Mouse (Mus musculus): ENCODE results near the gene Dpyd. TPM values are rescaled to one million over a fixed set of nuclear protein-coding genes. Genes with fewer than 3 reads are reported as not detected.

Dpyd gene
- polyA plus RNA-seq, 1 experiment from 2014 or later: 9.8 TPM

GRCm38 (mm10) chr3:118601689-118602640, 40.0 kb downstream of the Dpyd start:
- Histone ChIP-seq H3K36me3 (no peaks in the 10 kb centered on the region), H3K9me3 (replicated peaks) (no peaks in the 10 kb centered on the region), H3K27me3 (no peaks in the 10 kb centered on the region), H3K4me1 (no peaks in the 10 kb centered on the region), H3K9ac (no peak overlapping the region), H3K4me2 (replicated peaks) (no peak overlapping the region), H3K27ac (replicated peaks) (no peak overlapping the region), H3K4me3 (replicated peaks) (no peak overlapping the region)
- no peak for ATAC-seq (ENCODE audit: insufficient number of reproducible peaks, low FRiP score, low TSS enrichment, low read depth)
- 89% methylated on average over 7 of the region's 7 CpGs for whole genome bisulfite sequencing

GRCm38 (mm10) chr3:118608708-118609107, 46.8 kb downstream of the Dpyd start:
- Histone ChIP-seq H3K4me3 (replicated peaks) (no peak overlapping the region), H3K27ac (replicated peaks) (no peak overlapping the region), H3K36me3 (no peaks in the 10 kb centered on the region), H3K4me2 (replicated peaks) (no peak overlapping the region), H3K4me1 (no peaks in the 10 kb centered on the region), H3K9ac (no peak overlapping the region), H3K27me3 (no peaks in the 10 kb centered on the region), H3K9me3 (replicated peaks) (no peaks in the 10 kb centered on the region)
- no peak for ATAC-seq (ENCODE audit: insufficient number of reproducible peaks, low FRiP score, low TSS enrichment, low read depth)
- WGBS: 38% methylated on average over 4 of the region's 4 CpGs

DNA sequence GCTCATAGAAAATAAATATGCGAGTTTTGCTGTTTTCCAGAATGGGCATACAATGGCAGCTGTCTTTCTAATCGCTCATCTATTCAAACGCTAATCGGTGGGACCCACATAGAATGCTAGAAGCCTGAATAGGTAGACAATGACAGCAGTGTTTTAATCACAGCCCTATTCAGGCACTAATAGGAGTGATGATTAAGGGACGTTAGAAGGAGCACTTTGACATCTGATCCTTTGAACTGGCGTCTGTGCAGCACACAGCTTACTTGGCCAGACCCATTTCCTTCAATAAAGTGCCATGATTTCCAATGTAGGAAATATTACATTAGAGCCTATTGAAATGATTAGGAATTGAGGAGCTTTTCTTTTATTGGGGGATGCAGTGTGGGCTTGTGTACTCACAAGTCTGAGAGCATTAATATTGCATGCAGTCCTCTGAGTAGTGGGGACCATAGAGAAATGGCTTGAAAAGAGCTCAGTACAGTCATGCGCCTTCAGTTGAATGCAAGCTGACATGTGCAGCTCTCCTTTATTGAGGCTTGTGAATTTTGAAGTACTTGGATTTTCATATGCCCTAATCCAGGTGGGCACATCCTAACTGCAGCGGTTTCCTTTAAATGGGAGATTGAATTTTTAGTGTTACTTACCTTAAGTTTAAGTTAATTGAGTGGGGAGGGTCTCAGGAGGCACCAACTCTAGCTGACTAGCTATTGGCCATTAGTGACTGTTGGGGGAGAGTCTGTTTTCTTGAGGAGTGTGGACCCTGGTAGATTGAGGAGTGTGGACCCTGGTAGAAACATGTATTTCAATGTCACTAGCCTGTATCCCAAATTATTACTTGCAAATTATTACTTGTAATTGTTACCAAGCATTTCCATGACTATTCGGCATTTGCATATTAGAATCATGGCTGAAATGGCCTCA, 64.8 kb downstream of the Dpyd start:
- ATAC-seq (ENCODE audit: insufficient number of reproducible peaks, low FRiP score, low TSS enrichment, low read depth): no peak

GRCm38 (mm10) chr3:118629737-118630136, 67.8 kb downstream of the Dpyd start:
- Histone ChIP-seq H3K9me3 (replicated peaks) (no peaks in the 10 kb centered on the region), H3K27me3 (no peaks in the 10 kb centered on the region), H3K36me3 (no peaks in the 10 kb centered on the region), H3K4me2 (replicated peaks) (no peak overlapping the region), H3K4me1 (no peaks in the 10 kb centered on the region), H3K27ac (replicated peaks) (no peak overlapping the region), H3K4me3 (replicated peaks) (no peak overlapping the region), H3K9ac (no peak overlapping the region)
- WGBS: 94% methylated on average over 1 of the region's 1 CpGs
- ATAC-seq (ENCODE audit: insufficient number of reproducible peaks, low FRiP score, low TSS enrichment, low read depth): no peak

More for the DNA sequence above, 64.8 kb downstream of the Dpyd start:
- Histone ChIP-seq H3K4me3 (replicated peaks) (no peak overlapping the region), H3K9ac (no peak overlapping the region), H3K9me3 (replicated peaks) (no peaks in the 10 kb centered on the region), H3K36me3 (no peaks in the 10 kb centered on the region), H3K4me1 (no peaks in the 10 kb centered on the region), H3K4me2 (replicated peaks) (no peak overlapping the region), H3K27ac (replicated peaks) (no peak overlapping the region), H3K27me3 (no peaks in the 10 kb centered on the region)
- 42% methylated on average over 9 of the region's 9 CpGs for whole genome bisulfite sequencing

- no peaks in the 10 kb centered on the region for H3K4me1 ChIP-seq
- WGBS: 41% methylated on average over 10 of the region's 10 CpGs
- no peaks in the 10 kb centered on the region for H3K9me3 ChIP-seq (replicated peaks)
- no peak overlapping the region for H3K4me3 ChIP-seq (replicated peaks)
- H3K27me3 ChIP-seq: no peaks in the 10 kb centered on the region
- no peak for ATAC-seq (ENCODE audit: insufficient number of reproducible peaks, low FRiP score, low TSS enrichment, low read depth)
- no peaks in the 10 kb centered on the region for H3K36me3 ChIP-seq
- H3K27ac ChIP-seq (replicated peaks): no peak overlapping the region
- no peak overlapping the region for H3K4me2 ChIP-seq (replicated peaks)
- H3K9ac ChIP-seq: no peak overlapping the region
Observed at GRCm38 (mm10) chr3:118646024-118646570, 84.2 kb downstream of the Dpyd start.

DNA sequence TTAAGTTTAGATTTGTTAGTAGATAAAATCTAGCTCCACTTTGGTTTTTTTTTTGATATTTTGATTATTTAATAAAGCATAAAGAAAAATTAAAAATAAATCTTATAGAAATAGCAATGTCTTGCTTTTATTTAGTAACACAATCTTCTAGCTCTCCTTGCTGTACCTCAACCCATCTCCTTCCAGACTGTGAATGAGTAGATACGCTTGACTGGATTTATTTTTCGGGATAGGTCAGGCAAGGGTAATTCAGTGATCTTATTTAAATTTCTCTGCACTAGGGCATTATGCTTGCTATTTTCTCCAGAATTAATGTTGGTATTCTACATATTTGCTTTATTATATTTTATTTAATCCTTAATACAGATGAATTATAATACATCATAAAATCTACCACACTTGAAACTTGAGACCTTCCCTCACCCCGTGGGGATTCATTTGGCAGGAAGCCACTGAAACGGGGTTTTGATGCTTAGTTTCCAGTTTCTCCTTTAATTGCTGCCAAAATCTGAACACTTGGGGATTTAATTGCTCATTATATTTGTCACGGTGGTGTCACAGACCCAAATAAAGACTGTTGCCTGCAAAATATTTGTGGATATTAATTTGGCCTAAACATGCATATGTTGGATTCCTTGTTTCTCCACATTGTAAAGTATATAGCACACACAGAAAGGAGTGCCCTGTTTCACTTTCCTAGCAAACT, 102.2 kb downstream of the Dpyd start:
- no peak overlapping the region for H3K27ac ChIP-seq (replicated peaks)
- whole genome bisulfite sequencing: 23% methylated on average over 5 of the region's 5 CpGs
- no peaks in the 10 kb centered on the region for H3K36me3 ChIP-seq
- no peaks in the 10 kb centered on the region for H3K4me1 ChIP-seq
- H3K9me3 ChIP-seq (replicated peaks): no peaks in the 10 kb centered on the region
- no peaks in the 10 kb centered on the region for H3K27me3 ChIP-seq
- H3K4me2 ChIP-seq (replicated peaks): no peak overlapping the region
- no peak for ATAC-seq (ENCODE audit: insufficient number of reproducible peaks, low FRiP score, low TSS enrichment, low read depth)
- no peak overlapping the region for H3K9ac ChIP-seq
- H3K4me3 ChIP-seq (replicated peaks): no peak overlapping the region

DNA sequence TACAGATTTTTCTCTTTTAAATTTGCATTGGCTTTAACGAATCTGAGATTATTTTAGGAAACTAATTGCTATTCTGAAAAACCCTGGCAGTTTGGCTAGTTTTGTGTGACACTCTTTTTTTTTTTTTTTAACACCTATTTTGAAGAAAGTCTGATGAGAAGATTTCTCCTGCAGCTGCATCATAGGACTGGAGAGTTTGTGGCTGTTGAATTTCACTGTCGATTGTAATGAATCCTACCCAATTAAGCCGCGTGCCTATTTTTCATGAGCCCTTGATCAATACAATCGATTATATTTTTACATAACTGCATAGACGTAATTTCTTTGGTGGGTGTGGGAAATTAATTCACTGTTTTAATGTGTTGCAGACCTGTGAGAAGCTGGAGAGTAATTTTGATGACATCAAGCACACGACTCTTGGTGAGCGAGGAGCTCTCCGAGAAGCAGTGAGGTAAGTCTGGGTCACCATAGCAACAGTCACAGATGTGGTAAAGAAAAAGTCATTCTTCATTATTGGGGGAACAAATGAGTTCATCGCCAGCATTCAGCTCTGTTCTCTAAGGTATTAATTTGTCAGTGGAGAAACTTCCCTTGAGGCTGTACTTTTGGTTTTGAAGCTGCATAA, 112.3 kb downstream of the Dpyd start:
- no peak; the same call in 1 of the 2 replicates for ATAC-seq (ENCODE audit: insufficient number of reproducible peaks, low FRiP score, low TSS enrichment, low read depth)
- H3K9me3 ChIP-seq (replicated peaks): no peaks in the 10 kb centered on the region
- no peaks in the 10 kb centered on the region for H3K4me1 ChIP-seq
- no peak overlapping the region for H3K27ac ChIP-seq (replicated peaks)
- no peaks in the 10 kb centered on the region for H3K36me3 ChIP-seq
- H3K4me3 ChIP-seq (replicated peaks): no peak overlapping the region
- no peak overlapping the region for H3K9ac ChIP-seq
- H3K27me3 ChIP-seq: no peaks in the 10 kb centered on the region
- H3K4me2 ChIP-seq (replicated peaks): no peak overlapping the region
- WGBS: 41% methylated on average over 10 of the region's 10 CpGs

GRCm38 (mm10) chr3:118675441-118675840, 113.5 kb downstream of the Dpyd start:
- Histone ChIP-seq H3K4me1 (no peaks in the 10 kb centered on the region), H3K27me3 (no peaks in the 10 kb centered on the region), H3K9ac (no peak overlapping the region), H3K4me3 (replicated peaks) (no peak overlapping the region), H3K27ac (replicated peaks) (no peak overlapping the region), H3K4me2 (replicated peaks) (no peak overlapping the region), H3K36me3 (no peaks in the 10 kb centered on the region), H3K9me3 (replicated peaks) (no peaks in the 10 kb centered on the region)
- 22% methylated on average over 1 of the region's 1 CpGs for WGBS
- ATAC-seq (ENCODE audit: insufficient number of reproducible peaks, low FRiP score, low TSS enrichment, low read depth): no peak; the same call in 1 of the 2 replicates

GRCm38 (mm10) chr3:118676052-118676777, 114.3 kb downstream of the Dpyd start:
- no peak overlapping the region for H3K27ac ChIP-seq (replicated peaks)
- no peaks in the 10 kb centered on the region for H3K27me3 ChIP-seq
- H3K4me1 ChIP-seq: no peaks in the 10 kb centered on the region
- H3K9ac ChIP-seq: no peak overlapping the region
- no peak overlapping the region for H3K4me3 ChIP-seq (replicated peaks)
- WGBS: 67% methylated on average over 7 of the region's 7 CpGs
- no peaks in the 10 kb centered on the region for H3K36me3 ChIP-seq
- ATAC-seq (ENCODE audit: insufficient number of reproducible peaks, low FRiP score, low TSS enrichment, low read depth): no peak
- no peaks in the 10 kb centered on the region for H3K9me3 ChIP-seq (replicated peaks)
- no peak overlapping the region for H3K4me2 ChIP-seq (replicated peaks)

GRCm38 (mm10) chr3:118680803-118681202, 118.9 kb downstream of the Dpyd start:
- Histone ChIP-seq H3K27me3 (no peaks in the 10 kb centered on the region), H3K36me3 (no peaks in the 10 kb centered on the region), H3K4me2 (replicated peaks) (no peak overlapping the region), H3K4me3 (replicated peaks) (no peak overlapping the region), H3K9me3 (replicated peaks) (no peaks in the 10 kb centered on the region), H3K9ac (no peak overlapping the region), H3K27ac (replicated peaks) (no peak overlapping the region), H3K4me1 (no peaks in the 10 kb centered on the region)
- ATAC-seq (ENCODE audit: insufficient number of reproducible peaks, low FRiP score, low TSS enrichment, low read depth): no peak
- 41% methylated on average over 4 of the region's 4 CpGs for WGBS

All from embryonic facial prominence, embryonic 15.5 days (tissue).